Mouse (Mus musculus): ENCODE measurements around the gene Gm49776. TPM values are rescaled to one million over a fixed set of nuclear protein-coding genes. Genes with fewer than 3 reads are reported as not detected.

The Gm49776 gene
- polyA plus RNA-seq, 1 experiment = not detected

GRCm38 (mm10) chr16:18235389-18236065, 22.6 kb downstream of the Gm49776 start:
- no peak for DNase-seq (ENCODE audit: low read depth, low spot score)
- 11% methylated on average over 19 of the region's 19 CpGs for WGBS

DNA sequence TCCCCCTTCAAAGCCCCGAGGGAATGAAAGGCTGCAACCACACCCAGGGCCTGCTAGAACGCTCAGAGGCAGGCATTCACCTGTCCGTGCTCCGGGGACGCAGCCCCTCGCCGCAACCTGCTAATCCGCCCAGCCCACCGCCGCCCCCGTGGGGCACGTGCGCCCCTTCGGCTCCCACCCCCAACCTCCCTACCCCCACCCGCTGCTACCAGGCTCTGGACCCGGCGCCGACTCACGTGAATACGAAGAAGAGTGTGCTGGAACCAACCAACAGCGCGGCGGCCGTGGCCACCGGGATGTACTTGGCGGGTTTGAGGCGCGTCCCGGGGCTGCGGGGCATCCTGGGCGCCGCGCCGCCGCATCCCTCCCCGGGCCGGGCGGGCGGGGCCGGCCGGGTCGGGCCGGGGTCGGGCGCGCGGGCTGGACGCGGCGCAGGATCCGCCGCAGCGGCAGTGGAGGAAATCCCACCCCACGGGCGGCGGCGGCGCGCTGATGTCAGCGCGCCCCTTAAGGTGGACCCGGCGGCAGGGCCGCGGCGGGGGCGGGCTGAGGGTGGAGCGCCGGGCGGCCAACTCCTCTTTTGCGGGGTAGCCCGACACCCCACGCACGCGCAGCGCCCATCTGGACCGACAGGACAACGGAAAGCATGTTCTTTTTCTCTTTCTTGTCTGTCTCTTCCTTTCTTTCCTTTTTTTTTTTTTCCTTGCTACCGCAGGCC, 23.3 kb downstream of the Gm49776 start, which contains the start of gene Zdhhc8:
Zdhhc8 (minus strand) TSS at position 466 of the 718 bp plus-strand sequence.
- 1% methylated on average over 78 of the region's 79 CpGs for WGBS
- DNase-seq (ENCODE audit: low read depth, low spot score) = no peak

GRCm38 (mm10) chr16:18233919-18234670, 24.0 kb downstream of the Gm49776 start:
- 15% methylated on average over 13 of the region's 13 CpGs for WGBS

DNA sequence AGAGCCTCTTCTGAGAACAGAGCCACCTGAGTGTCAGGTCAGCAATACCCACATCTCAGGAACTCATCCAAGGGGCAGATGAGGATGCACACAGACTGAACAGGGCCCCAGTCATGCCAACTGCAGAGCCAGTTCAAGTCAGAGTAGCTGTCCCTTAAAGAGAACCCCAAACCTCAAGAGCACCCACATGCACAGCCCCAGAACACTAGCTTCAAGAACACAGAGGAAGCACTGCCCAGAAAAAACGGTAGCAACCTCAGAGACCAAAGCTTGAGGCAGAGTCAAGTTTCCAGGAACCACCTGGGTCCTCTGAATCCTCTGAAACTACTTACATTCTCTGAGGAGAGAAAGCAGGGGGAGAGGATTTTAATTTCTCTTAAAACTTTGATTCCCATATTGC, 24.7 kb downstream of the Gm49776 start:
- WGBS = 27% methylated on average over 1 of the region's 1 CpGs
- DNase-seq (ENCODE audit: low read depth, low spot score) = no peak

More at GRCm38 (mm10) chr16:18233919-18234670, 24.0 kb downstream of the Gm49776 start:
- DNase-seq (ENCODE audit: low read depth, low spot score) = no peak

DNA sequence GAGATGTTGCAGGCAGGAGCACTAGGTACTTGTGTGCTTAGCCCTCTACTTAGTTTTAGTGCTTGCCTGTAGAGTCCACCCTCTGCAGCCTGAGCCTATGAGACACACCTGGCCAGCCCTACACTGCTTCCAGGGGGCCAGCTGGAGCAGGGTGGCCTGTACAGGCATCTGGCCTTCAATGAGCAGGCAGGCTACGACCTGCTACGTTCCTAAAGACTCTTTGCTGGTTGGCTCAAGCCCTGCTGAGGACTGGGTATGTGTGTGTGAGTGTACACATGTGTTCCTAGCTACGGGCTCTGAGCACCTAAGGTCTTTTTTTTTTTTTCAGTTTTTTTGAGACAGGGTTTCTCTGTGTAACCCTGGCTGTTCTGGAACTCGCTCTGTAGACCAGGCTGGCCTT, 26.7 kb downstream of the Gm49776 start:
- no peak for DNase-seq (ENCODE audit: low read depth, low spot score)
- WGBS = 78% methylated on average over 4 of the region's 4 CpGs

DNA sequence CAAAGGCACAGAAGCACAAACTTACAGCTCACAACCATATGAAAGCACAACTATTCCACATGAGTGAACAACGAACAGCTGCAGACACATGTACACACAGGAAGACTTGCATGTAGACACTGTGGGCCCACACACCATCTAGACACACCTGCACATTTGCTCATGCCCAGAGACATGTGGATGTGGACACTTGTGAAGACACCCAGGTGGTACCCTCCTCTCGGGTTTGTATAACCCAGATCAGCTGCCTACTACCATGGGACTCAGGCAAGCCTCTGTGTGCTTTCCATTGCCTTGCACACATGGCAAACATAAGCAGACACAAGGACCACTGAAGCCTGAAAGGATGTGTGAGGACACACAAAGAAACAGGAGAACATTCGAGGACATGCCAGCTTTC, 27.1 kb downstream of the Gm49776 start:
- DNase-seq (ENCODE audit: low read depth, low spot score) = no peak
- 73% methylated on average over 3 of the region's 3 CpGs for WGBS

DNA sequence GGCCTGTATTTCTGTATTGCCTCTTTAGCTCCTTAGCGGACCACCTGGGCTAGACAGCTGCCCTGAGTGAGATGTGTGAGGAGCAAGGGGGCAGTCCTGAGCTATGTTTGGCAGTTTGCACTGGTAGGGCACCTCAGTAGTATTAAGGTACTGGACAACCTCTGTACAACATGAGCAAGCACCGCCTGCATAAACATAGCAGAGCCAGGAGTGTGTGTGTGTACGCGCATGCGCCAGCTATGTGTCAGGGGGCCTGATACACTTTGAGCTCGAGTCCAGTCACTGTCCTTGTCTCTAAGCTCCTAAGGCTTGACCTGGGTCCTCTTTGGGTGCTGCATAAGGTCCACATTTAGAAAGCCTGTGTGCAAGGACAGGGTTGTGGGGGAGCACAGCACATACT, 27.5 kb downstream of the Gm49776 start:
- DNase-seq (ENCODE audit: low read depth, low spot score) = no peak
- 83% methylated on average over 6 of the region's 6 CpGs for WGBS

GRCm38 (mm10) chr16:18229622-18230021, 28.5 kb downstream of the Gm49776 start:
- DNase-seq (ENCODE audit: low read depth, low spot score) = no peak
- WGBS = 48% methylated on average over 11 of the region's 11 CpGs

- DNase-seq (ENCODE audit: low read depth, low spot score) = no peak
- 88% methylated on average over 4 of the region's 4 CpGs for WGBS
Measured at GRCm38 (mm10) chr16:18228856-18229255, 29.3 kb downstream of the Gm49776 start.

DNA sequence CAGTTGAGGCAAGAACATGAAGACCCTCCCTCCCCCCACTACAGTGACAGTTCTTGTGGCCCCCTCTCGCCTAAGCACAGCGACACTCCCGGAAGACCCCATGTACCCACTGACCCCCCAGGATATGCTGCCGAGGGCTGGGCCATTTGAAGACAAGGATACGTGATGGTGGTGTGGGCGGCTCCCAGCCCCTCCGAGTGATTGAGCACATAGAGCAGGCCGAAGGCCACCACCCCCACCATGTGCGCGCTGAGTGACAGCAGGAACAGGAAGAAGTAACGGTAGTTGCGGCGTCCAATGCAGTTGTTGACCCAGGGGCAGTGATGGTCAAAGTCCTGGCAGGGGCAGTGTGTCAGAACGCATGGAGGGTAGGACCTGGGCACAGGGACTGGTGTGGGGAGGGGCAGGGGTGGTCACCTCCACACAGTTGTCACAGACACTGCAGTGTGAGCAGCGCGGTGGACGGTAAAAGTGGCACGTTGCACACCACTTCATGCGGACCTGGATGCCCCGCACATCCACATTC, 30.2 kb downstream of the Gm49776 start:
- DNase-seq (ENCODE audit: low read depth, low spot score) = no peak
- WGBS = 95% methylated on average over 20 of the region's 20 CpGs

DNA sequence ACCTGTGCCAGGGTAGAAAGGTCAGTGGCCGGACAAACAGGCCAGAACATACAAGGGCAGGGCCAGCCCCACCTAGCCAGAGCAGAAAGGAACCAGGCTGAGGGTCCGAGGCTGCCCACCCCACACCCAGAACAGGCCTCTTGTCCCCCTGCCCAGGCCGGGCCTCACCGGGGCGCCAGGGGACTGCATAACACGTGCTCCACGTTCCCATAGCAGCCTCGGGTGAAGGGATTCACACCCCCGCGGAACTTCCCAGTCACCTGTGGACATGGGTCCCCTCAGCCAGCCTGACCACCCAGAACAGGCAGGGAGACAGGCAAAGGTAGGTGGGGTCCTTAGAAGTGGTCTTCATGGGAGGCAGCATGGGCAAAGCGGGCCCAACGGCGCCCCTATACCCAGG, 30.9 kb downstream of the Gm49776 start:
- WGBS = 91% methylated on average over 13 of the region's 13 CpGs
- DNase-seq (ENCODE audit: low read depth, low spot score) = no peak

GRCm38 (mm10) chr16:18222188-18222587, 35.9 kb downstream of the Gm49776 start:
- 81% methylated on average over 11 of the region's 11 CpGs for WGBS
- no peak for DNase-seq (ENCODE audit: low read depth, low spot score)

DNA sequence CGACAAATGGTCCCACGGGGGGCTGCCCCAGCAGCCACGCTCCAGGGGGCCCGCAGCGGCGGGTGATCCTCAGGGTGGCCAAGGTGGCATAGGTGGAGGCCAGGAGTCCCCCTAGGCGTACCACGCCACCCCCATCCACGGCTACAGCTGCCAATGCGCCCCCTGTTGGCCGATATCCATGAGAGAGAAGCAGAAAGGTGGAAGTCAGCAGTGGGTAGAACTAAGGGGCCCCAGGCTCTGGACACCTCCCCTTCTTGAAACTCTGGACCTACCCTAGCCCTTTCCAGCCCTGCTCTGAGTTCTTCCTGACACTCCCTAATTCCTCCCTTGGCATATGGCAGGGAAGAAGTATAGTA, 36.6 kb downstream of the Gm49776 start:
- no peak for DNase-seq (ENCODE audit: low read depth, low spot score)
- 70% methylated on average over 11 of the region's 11 CpGs for WGBS

- DNase-seq (ENCODE audit: low read depth, low spot score) = no peak
- WGBS = 89% methylated on average over 6 of the region's 6 CpGs
Measured at GRCm38 (mm10) chr16:18220856-18221542, 37.1 kb downstream of the Gm49776 start.

GRCm38 (mm10) chr16:18220001-18220400, 38.1 kb downstream of the Gm49776 start:
- DNase-seq (ENCODE audit: low read depth, low spot score) = no peak
- 33% methylated on average over 8 of the region's 8 CpGs for WGBS

GRCm38 (mm10) chr16:18218580-18218996, 39.5 kb downstream of the Gm49776 start:
- 64% methylated on average over 9 of the region's 9 CpGs for WGBS

DNA sequence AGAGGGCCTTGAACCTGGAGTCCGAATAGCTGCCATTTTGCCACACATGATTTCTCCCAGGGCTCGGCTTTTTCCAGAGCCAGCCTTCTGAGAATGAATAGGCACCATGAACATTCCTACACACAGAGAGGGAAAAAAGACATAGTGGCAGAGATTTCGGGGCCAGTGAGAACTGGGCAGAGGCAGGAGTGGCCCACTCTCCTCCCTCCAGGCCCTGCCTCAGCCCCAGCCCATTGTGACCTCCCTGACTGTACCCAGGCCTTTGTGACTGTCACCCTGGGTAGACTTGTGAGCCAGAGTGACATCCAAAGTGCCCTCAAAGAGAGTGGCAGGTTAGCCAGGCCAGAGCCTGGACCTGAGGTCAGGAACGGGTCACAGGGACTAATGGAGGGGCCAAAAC, 40.5 kb downstream of the Gm49776 start, which contains the start of gene Ccdc188:
Ccdc188 (plus strand) TSS at position 301 of the 400 bp plus-strand sequence.
- no peak for DNase-seq (ENCODE audit: low read depth, low spot score)
- 94% methylated on average over 4 of the region's 4 CpGs for WGBS

More at GRCm38 (mm10) chr16:18218580-18218996, 39.5 kb downstream of the Gm49776 start:
- no peak for DNase-seq (ENCODE audit: low read depth, low spot score)

GRCm38 (mm10) chr16:18214858-18215257, 43.3 kb downstream of the Gm49776 start:
- 72% methylated on average over 7 of the region's 7 CpGs for WGBS

DNA sequence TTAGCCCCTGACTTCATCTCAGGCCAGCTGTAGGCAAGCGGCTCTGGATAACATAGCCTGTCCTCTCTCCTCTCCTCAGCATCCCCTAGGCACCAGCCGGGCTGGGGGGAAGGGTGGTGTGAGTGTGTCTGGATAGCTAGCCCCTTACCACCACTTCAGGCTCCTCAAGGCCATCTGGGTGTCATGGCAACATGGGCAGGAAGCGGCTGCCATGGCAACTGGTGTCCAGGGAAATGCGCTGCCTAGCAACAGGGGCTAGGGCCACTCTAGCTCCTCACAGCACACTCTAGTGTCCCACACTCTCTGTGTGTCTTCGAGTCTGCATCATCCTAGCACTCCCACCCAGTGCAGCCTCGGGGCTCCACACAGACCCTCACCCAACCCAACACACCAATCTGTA, 44.4 kb downstream of the Gm49776 start:
- WGBS = 53% methylated on average over 6 of the region's 6 CpGs
- no peak for DNase-seq (ENCODE audit: low read depth, low spot score)

More at GRCm38 (mm10) chr16:18214858-18215257, 43.3 kb downstream of the Gm49776 start:
- no peak for DNase-seq (ENCODE audit: low read depth, low spot score)

All from large intestine, adult 2 months (tissue).